18 mouse cellular contexts compared by ENCODE assay signal in the genomic region with DNA sequence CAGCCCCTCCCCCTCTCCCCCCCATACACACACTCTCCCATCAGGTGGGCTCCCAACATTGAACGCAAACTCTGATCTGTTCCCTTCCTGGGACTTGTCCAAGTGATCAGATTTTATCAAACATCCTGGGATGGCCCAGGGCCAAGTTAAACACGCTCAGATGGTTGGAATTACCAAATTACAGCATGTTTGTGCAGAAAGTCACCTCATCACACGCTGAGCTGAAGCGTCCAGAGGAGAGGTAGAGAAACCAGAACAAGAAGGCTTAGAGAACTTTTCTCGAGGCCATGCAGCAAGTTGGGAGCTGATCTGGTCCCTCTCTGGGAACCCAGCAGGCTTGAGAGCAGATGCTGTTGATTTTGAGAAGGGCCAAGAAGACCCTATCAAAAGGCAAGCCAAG.
"Had no signal": no experiment of that assay in that cellular context is flagged by ENCODE, and none has a peak within 500 bp of the region (broad histone marks: within the 10 kb centered on the region; RNA-seq: fewer than 3 reads in every experiment).

No protein-coding gene starts in this region.

- H3K27me3 ChIP-seq: liver, embryonic 12.5 days; liver, embryonic 15.5 days; midbrain, embryonic 12.5 days; midbrain, embryonic 15.5 days; neural tube, embryonic 12.5 days; neural tube, embryonic 15.5 days had no signal

- H3K36me3 ChIP-seq: liver, embryonic 12.5 days; liver, embryonic 15.5 days; midbrain, embryonic 12.5 days; midbrain, embryonic 15.5 days; neural tube, embryonic 12.5 days; neural tube, embryonic 15.5 days had no signal

- H3K4me3 ChIP-seq: left cerebral cortex, adult 2 months; liver, embryonic 12.5 days; liver, embryonic 15.5 days; midbrain, embryonic 12.5 days; midbrain, embryonic 15.5 days; neural tube, embryonic 12.5 days; neural tube, embryonic 15.5 days had no signal

- H3K9ac ChIP-seq: liver, embryonic 12.5 days; liver, embryonic 15.5 days; midbrain, embryonic 12.5 days; midbrain, embryonic 15.5 days; neural tube, embryonic 12.5 days; neural tube, embryonic 15.5 days had no signal

- H3K27ac ChIP-seq: kidney, postnatal 0 days; left cerebral cortex, adult 2 months; liver, embryonic 12.5 days; liver, embryonic 15.5 days; macrophage; midbrain, embryonic 12.5 days; midbrain, embryonic 15.5 days; neural tube, embryonic 12.5 days; neural tube, embryonic 15.5 days had no signal

- ATAC-seq: liver, embryonic 12.5 days; midbrain, embryonic 15.5 days had no signal

- H3K4me2 ChIP-seq: liver, embryonic 12.5 days; liver, embryonic 15.5 days; midbrain, embryonic 12.5 days; midbrain, embryonic 15.5 days; neural tube, embryonic 12.5 days; neural tube, embryonic 15.5 days had no signal

- H3K9me3 ChIP-seq: liver, embryonic 12.5 days; liver, embryonic 15.5 days; midbrain, embryonic 12.5 days; midbrain, embryonic 15.5 days; neural tube, embryonic 12.5 days; neural tube, embryonic 15.5 days had no signal

- DNase-seq: kidney, adult 2 months; kidney, postnatal 25 days; layer of hippocampus, postnatal 36 days; lung, adult 18-20 months; lung, postnatal 14 days; right cerebral cortex, adult 18-20 months; right cerebral cortex, postnatal 14 days; right cerebral cortex, postnatal 4 days; thymus, postnatal 25 days had no signal

- H3K4me1 ChIP-seq: liver, embryonic 12.5 days; liver, embryonic 15.5 days; neural tube, embryonic 15.5 days had no signal
